Mouse (Mus musculus): ENCODE data around the gene Fkbp15. TPM values are rescaled to one million over a fixed set of nuclear protein-coding genes. Genes with fewer than 3 reads are reported as not detected.

The Fkbp15 gene
- polyA plus RNA-seq, 1 experiment from 2014 or later, result 26.1 TPM

DNA sequence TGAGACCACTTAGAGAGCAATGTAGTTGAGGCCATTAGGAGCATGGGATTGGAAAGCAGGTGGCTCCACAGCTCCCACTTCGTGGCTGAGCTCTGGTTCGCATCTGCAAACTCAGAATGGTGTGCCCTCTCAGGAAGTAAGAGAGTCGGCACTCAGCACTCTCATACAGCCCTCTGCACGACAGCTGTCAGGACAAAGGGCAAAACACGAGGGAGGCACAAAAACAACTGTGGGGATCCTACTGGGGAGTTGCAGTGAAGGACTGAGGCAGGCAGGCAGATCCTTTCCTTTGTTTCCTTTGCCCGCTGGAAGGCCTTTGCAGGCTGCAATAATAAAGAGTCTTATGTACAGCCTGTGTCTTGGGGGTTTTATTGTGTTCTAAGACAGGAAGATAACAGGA, 33.1 kb upstream of the Fkbp15 start:
- Histone ChIP-seq H3K4me3 (ENCODE audit: low read length) (no peak overlapping the region), H3K36me3 (ENCODE audit: control insufficient read depth, insufficient read depth, low read length) (peaks cover 51% of the 10 kb centered on the region), H3K4me1 (replicated peaks; ENCODE audit: control insufficient read depth, insufficient read depth, low read length) (no peaks in the 10 kb centered on the region), H3K27ac (ENCODE audit: low read length) (no peak overlapping the region), H3K27me3 (ENCODE audit: control insufficient read depth, insufficient read depth, low read depth, low read length) (no peaks in the 10 kb centered on the region), H3K9me3 (ENCODE audit: control insufficient read depth, low read length) (no peaks in the 10 kb centered on the region), H3K4me2 (ENCODE audit: low read depth, low read length) (no peak overlapping the region), H3K9ac (ENCODE audit: low read length) (no peak overlapping the region)
- ATAC-seq (ENCODE audit: low read depth), result no peak
- 77% methylated on average over 6 of the region's 6 CpGs for WGBS

DNA sequence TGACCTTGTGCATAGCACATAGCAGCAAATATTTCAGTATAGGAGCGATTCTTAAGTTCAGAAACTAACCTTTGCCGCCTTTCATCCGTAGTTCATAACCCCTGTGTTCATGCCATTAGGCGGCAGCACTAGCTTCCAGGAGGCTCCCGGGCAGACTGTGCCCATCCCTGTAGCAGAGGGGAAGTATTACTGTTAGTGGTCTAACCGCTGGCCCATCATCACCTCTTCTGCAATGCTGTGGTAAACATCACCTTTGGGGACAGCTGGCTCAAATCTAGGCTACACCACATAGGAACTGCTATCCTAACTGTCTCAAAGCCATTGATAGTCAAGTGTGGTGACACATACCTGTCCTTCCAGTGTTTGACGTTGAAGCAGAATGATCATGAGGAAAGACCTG, 31.5 kb upstream of the Fkbp15 start:
- WGBS, result 81% methylated on average over 7 of the region's 7 CpGs
- H3K9ac ChIP-seq (ENCODE audit: low read length), result no peak overlapping the region
- no peaks in the 10 kb centered on the region for H3K9me3 ChIP-seq (ENCODE audit: control insufficient read depth, low read length)
- no peaks in the 10 kb centered on the region for H3K27me3 ChIP-seq (ENCODE audit: control insufficient read depth, insufficient read depth, low read depth, low read length)
- H3K27ac ChIP-seq (ENCODE audit: low read length), result no peak overlapping the region
- H3K4me3 ChIP-seq (ENCODE audit: low read length), result no peak overlapping the region
- H3K4me2 ChIP-seq (ENCODE audit: low read depth, low read length), result no peak overlapping the region
- peaks cover 38% of the 10 kb centered on the region for H3K36me3 ChIP-seq (ENCODE audit: control insufficient read depth, insufficient read depth, low read length)
- ATAC-seq (ENCODE audit: low read depth), result no peak
- no peaks in the 10 kb centered on the region for H3K4me1 ChIP-seq (replicated peaks; ENCODE audit: control insufficient read depth, insufficient read depth, low read length)

DNA sequence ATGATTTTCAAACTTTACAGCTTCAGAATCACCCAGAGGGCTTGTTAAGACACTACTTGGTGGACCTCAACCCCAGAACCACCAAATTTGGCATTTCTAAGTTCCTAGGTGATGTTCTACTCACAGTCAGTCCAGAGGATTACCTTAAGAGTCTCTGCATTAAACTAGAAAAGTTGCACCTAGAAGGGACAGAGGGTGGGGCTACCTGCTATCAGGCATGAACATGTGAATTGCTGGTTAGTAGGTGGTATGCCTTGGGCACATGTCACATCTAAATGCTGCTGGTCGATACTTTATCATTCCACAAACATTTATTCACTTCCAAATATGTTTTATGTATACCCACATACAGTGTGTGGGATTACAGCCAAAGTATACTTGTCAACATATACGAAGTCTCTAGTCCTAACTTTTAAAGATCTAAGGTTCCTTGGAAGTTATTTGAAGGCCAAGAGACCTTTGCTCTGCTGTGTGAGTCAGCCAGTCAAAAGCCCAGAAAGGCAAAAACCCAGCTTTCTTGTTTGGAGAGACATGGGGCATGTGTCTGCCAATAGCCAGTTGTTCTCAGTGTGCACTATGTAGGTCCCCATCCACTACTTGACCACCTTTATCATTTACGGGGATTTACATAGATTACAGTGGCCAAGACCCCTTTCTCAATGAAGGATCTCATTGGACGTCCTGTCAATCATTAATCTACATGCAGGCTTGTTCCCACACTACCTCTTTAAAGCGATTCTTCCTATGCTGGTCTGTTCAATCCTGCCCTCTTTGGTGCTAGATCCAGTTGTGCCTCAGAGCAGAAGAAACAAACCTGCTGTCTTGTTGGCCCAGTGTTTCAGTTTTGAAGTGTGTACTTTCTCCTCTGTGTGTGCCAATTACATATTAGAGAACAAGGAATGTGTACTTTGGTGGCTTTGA, 29.5 kb upstream of the Fkbp15 start:
- Histone ChIP-seq H3K4me1 (replicated peaks; ENCODE audit: control insufficient read depth, insufficient read depth, low read length) (no peaks in the 10 kb centered on the region), H3K27ac (ENCODE audit: low read length) (no peak overlapping the region), H3K9ac (ENCODE audit: low read length) (no peak overlapping the region), H3K4me2 (ENCODE audit: low read depth, low read length) (no peak overlapping the region), H3K9me3 (ENCODE audit: control insufficient read depth, low read length) (no peaks in the 10 kb centered on the region), H3K4me3 (ENCODE audit: low read length) (no peak overlapping the region), H3K27me3 (ENCODE audit: control insufficient read depth, insufficient read depth, low read depth, low read length) (no peaks in the 10 kb centered on the region), H3K36me3 (ENCODE audit: control insufficient read depth, insufficient read depth, low read length) (peaks cover 22% of the 10 kb centered on the region)
- WGBS, result 70% methylated on average over 5 of the region's 5 CpGs
- no peak for ATAC-seq (ENCODE audit: low read depth)

DNA sequence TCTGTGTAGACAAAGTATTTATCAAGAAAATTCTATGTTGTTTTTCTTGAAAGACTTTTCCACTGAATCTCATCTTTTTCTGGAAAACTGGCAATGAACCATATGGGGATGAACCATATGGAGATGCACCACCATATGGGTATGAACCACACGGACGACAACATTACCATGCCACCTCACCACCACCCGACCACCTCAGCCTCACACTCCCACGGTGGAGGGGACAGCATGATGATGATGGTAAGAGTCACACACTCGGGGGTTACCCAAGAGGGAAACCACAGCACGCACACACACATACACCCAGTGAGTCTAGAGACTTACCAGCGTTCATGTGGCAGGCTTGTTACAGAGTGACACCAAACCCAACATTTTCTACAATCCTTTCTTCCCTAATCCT, 25.1 kb upstream of the Fkbp15 start:
- 90% methylated on average over 7 of the region's 7 CpGs for WGBS
- H3K27ac ChIP-seq (ENCODE audit: low read length), result no peak overlapping the region
- no peaks in the 10 kb centered on the region for H3K4me1 ChIP-seq (replicated peaks; ENCODE audit: control insufficient read depth, insufficient read depth, low read length)
- no peaks in the 10 kb centered on the region for H3K9me3 ChIP-seq (ENCODE audit: control insufficient read depth, low read length)
- no peak overlapping the region for H3K4me3 ChIP-seq (ENCODE audit: low read length)
- no peak overlapping the region for H3K4me2 ChIP-seq (ENCODE audit: low read depth, low read length)
- H3K27me3 ChIP-seq (ENCODE audit: control insufficient read depth, insufficient read depth, low read depth, low read length), result no peaks in the 10 kb centered on the region
- no peak overlapping the region for H3K9ac ChIP-seq (ENCODE audit: low read length)
- H3K36me3 ChIP-seq (ENCODE audit: control insufficient read depth, insufficient read depth, low read length), result peaks cover 12% of the 10 kb centered on the region; the same call in 1 of the 2 replicates
- ATAC-seq (ENCODE audit: low read depth), result no peak

DNA sequence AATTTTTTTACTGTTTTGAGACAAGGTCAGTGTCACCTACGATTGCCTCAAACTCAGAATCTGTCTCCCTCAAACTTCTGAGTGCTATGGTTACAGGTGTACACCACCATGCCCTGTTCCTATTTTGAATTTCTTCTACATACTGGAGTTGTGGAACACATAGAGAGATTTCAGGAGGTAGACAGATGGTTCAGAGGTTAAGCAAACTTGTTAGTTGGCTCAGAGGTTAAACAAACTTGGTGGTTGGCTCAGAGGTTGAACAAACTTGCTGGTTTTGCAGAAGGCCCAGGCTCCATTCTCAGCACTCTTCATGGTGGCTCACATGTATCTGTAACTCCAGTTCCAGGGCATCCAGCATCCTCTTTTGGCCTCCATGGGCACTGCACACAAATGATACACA, 23.8 kb upstream of the Fkbp15 start:
- Histone ChIP-seq H3K9ac (ENCODE audit: low read length) (no peak overlapping the region), H3K4me2 (ENCODE audit: low read depth, low read length) (no peak overlapping the region), H3K27ac (ENCODE audit: low read length) (no peak overlapping the region), H3K4me3 (ENCODE audit: low read length) (no peak overlapping the region), H3K36me3 (ENCODE audit: control insufficient read depth, insufficient read depth, low read length) (peaks cover 4% of the 10 kb centered on the region; the same call in 1 of the 2 replicates), H3K27me3 (ENCODE audit: control insufficient read depth, insufficient read depth, low read depth, low read length) (no peaks in the 10 kb centered on the region), H3K4me1 (replicated peaks; ENCODE audit: control insufficient read depth, insufficient read depth, low read length) (no peaks in the 10 kb centered on the region), H3K9me3 (ENCODE audit: control insufficient read depth, low read length) (no peaks in the 10 kb centered on the region)
- no peak for ATAC-seq (ENCODE audit: low read depth)
- WGBS, result 64% methylated on average over 1 of the region's 1 CpGs

DNA sequence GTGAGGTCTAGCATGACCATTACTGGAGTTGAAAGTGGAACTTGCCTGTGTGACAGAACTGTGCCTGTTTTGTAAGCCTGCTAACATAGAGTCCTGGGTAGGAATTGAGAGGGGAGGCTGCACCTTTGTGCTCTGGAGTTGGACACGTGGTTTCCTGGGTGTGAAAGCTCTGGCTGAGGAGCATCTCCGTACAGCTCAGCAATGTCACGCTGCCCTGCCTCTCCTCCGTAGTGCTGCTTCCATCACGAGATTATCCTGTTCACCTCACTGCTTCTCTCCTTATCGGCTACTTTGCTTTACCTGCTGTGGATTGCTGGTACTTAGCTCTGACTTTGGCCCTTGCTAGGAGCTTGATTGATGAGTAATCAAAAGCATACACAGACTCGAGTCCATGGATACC, 23.4 kb upstream of the Fkbp15 start:
- Histone ChIP-seq H3K9me3 (ENCODE audit: control insufficient read depth, low read length) (no peaks in the 10 kb centered on the region), H3K36me3 (ENCODE audit: control insufficient read depth, insufficient read depth, low read length) (peaks cover 3% of the 10 kb centered on the region; the same call in 1 of the 2 replicates), H3K27me3 (ENCODE audit: control insufficient read depth, insufficient read depth, low read depth, low read length) (no peaks in the 10 kb centered on the region), H3K4me1 (replicated peaks; ENCODE audit: control insufficient read depth, insufficient read depth, low read length) (no peaks in the 10 kb centered on the region), H3K9ac (ENCODE audit: low read length) (no peak overlapping the region), H3K4me3 (ENCODE audit: low read length) (no peak overlapping the region), H3K27ac (ENCODE audit: low read length) (no peak overlapping the region), H3K4me2 (ENCODE audit: low read depth, low read length) (no peak overlapping the region)
- 51% methylated on average over 7 of the region's 7 CpGs for WGBS
- ATAC-seq (ENCODE audit: low read depth), result no peak

DNA sequence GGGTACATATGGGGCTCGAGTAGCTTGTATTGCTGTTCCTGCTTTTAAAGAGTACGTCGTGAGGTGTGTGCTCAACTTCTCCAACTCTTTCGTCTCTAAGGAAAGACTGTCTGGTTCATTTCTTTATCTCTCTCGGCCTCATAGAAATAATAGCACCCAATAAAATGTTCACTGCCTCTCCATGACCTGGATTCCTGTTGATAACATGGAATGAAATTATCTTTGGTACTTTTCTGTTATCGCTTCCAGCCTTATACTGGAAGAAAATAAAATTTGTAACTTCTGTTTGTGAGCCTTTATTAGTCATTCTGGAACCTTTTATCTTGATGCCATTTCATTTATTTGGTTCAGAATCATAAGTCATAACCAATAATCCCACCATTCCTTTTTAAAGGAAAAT, 22.9 kb upstream of the Fkbp15 start:
- no peaks in the 10 kb centered on the region for H3K36me3 ChIP-seq (ENCODE audit: control insufficient read depth, insufficient read depth, low read length)
- H3K4me2 ChIP-seq (ENCODE audit: low read depth, low read length), result no peak overlapping the region
- no peak for ATAC-seq (ENCODE audit: low read depth)
- H3K27me3 ChIP-seq (ENCODE audit: control insufficient read depth, insufficient read depth, low read depth, low read length), result no peaks in the 10 kb centered on the region
- no peaks in the 10 kb centered on the region for H3K4me1 ChIP-seq (replicated peaks; ENCODE audit: control insufficient read depth, insufficient read depth, low read length)
- no peak overlapping the region for H3K9ac ChIP-seq (ENCODE audit: low read length)
- H3K9me3 ChIP-seq (ENCODE audit: control insufficient read depth, low read length), result no peaks in the 10 kb centered on the region
- no peak overlapping the region for H3K4me3 ChIP-seq (ENCODE audit: low read length)
- H3K27ac ChIP-seq (ENCODE audit: low read length), result no peak overlapping the region
- WGBS, result 74% methylated on average over 6 of the region's 6 CpGs

DNA sequence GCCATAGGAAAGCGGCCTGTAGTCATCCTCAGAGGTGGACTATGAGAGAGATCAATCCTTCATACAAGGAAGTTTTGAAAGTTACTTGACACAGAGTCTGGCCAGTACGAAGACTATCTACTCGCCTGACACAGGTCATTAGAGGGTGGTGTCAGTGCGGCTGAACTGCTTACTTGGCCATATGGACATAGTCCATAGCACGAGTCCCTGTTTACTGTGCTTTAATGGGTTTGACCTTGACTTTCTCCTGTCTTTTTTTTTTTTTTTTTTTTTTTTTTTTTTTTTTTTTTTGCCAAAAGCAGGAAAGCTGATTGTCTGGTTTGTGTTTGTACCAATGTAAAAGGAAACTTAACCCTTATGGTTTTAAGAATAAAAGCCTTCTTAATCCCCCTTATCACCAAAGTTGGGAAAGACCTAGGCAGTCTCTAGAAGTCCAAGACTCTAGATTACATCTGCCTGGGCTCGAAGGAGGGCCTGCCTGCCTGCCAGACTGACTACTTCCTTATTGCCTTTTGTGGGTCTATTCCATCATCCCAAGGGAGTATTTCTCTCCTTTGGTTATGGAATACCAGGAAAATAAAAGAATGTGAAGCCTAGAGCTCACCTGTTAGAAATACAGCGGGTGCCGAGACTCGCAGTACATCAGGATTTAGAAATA, 19.5 kb upstream of the Fkbp15 start:
- H3K4me3 ChIP-seq (ENCODE audit: low read length), result no peak overlapping the region
- H3K4me2 ChIP-seq (ENCODE audit: low read depth, low read length), result no peak overlapping the region
- WGBS, result 71% methylated on average over 9 of the region's 9 CpGs
- H3K27me3 ChIP-seq (ENCODE audit: control insufficient read depth, insufficient read depth, low read depth, low read length), result no peaks in the 10 kb centered on the region
- no peak overlapping the region for H3K9ac ChIP-seq (ENCODE audit: low read length)
- H3K36me3 ChIP-seq (ENCODE audit: control insufficient read depth, insufficient read depth, low read length), result no peaks in the 10 kb centered on the region
- ATAC-seq (ENCODE audit: low read depth), result no peak
- H3K9me3 ChIP-seq (ENCODE audit: control insufficient read depth, low read length), result no peaks in the 10 kb centered on the region
- no peak overlapping the region for H3K27ac ChIP-seq (ENCODE audit: low read length)
- 0 out of 2 replicates have a peak, but pooled peaks cover 1% of the 10 kb centered on the region for H3K4me1 ChIP-seq (replicated peaks; ENCODE audit: control insufficient read depth, insufficient read depth, low read length)

DNA sequence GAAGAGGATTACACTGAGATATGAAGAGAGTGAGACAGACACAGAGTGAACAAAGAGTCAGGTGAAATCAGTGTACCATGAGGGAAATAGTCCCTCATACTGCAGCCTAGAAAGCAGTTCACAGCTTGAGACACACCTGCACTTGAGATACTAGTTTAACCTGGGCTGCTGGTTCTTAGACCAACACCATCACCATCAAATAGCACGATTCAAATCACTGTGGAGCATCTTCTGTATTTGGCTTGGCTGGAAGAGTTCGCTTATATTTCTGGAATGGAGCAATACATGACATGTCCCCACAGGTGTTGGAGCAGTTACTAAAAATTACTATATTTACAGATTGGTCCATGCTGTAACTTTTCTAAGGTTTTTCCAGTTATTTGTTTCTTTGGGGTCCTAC, 15.8 kb upstream of the Fkbp15 start:
- Histone ChIP-seq H3K27ac (ENCODE audit: low read length) (no peak overlapping the region), H3K36me3 (ENCODE audit: control insufficient read depth, insufficient read depth, low read length) (no peaks in the 10 kb centered on the region), H3K4me1 (replicated peaks; ENCODE audit: control insufficient read depth, insufficient read depth, low read length) (0 out of 2 replicates have a peak, but pooled peaks cover 4% of the 10 kb centered on the region), H3K27me3 (ENCODE audit: control insufficient read depth, insufficient read depth, low read depth, low read length) (no peaks in the 10 kb centered on the region), H3K4me3 (ENCODE audit: low read length) (no peak overlapping the region), H3K4me2 (ENCODE audit: low read depth, low read length) (no peak overlapping the region), H3K9ac (ENCODE audit: low read length) (no peak overlapping the region), H3K9me3 (ENCODE audit: control insufficient read depth, low read length) (no peaks in the 10 kb centered on the region)
- no peak for ATAC-seq (ENCODE audit: low read depth)
- 71% methylated on average over 2 of the region's 2 CpGs for WGBS
